Mouse (Mus musculus) common myeloid progenitor, adult 5-6 weeks (primary cell): ENCODE measurements around the gene Fbln1. TPM values are rescaled to one million over a fixed set of nuclear protein-coding genes. Genes with fewer than 3 reads are reported as not detected.

Source experiments
- ATAC-seq: replicated peaks from 2 replicates; pipeline ENCODE4 v1.8.0; 2016; ENCODE audit warnings: low read depth, mild to moderate bottlenecking, moderate TSS enrichment, inconsistent platforms; ENCODE audit not compliant: poor library complexity, severe bottlenecking
- total RNA-seq: library from RNA; stranded (forward); fragments of 200-1000, 187-1606 nt; gene quantifications from 2 replicates; pipeline ENCODE4 v1.2.3, GENCODE M21; 2017

Gene Fbln1
- total RNA-seq, 1 experiment from 2014 or later = 0.14 TPM

DNA sequence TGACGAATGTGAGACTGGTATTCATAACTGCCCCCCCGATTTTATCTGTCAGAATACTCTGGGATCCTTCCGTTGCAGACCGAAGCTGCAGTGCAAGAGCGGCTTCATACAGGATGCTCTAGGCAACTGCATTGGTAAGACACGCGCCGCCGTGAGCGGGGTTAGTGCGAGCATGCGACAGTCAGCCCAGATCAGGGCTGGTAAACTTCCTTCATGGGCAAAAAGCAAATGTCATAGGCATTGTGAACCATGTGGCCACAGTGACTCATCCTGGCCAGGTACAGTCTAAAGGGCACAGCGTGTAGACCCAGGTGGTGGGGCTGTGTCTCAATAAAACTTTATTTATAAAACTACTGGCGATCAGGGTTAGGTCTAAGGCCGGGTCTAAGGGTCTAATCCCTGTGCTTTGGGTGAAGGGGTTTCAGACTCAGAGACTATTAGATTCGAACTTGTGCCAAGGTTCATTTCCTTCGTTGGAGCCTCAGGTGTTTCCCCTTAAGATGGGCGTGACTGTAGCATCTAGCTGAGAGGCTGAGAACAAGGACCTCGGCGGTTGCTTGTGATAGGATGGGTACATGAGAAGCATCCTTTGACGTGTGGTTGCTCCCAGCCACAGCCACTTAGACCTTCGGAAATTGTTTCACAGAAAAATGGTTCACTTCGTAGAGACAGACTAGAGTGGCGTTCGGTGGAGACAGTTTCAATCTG, 26.9 kb downstream of the Fbln1 start:
- no peak for ATAC-seq

GRCm38 (mm10) chr15:85233251-85233611, 27.5 kb downstream of the Fbln1 start:
- no peak for ATAC-seq

- ATAC-seq = no peak
Measured at GRCm38 (mm10) chr15:85233690-85234089, 27.9 kb downstream of the Fbln1 start.

DNA sequence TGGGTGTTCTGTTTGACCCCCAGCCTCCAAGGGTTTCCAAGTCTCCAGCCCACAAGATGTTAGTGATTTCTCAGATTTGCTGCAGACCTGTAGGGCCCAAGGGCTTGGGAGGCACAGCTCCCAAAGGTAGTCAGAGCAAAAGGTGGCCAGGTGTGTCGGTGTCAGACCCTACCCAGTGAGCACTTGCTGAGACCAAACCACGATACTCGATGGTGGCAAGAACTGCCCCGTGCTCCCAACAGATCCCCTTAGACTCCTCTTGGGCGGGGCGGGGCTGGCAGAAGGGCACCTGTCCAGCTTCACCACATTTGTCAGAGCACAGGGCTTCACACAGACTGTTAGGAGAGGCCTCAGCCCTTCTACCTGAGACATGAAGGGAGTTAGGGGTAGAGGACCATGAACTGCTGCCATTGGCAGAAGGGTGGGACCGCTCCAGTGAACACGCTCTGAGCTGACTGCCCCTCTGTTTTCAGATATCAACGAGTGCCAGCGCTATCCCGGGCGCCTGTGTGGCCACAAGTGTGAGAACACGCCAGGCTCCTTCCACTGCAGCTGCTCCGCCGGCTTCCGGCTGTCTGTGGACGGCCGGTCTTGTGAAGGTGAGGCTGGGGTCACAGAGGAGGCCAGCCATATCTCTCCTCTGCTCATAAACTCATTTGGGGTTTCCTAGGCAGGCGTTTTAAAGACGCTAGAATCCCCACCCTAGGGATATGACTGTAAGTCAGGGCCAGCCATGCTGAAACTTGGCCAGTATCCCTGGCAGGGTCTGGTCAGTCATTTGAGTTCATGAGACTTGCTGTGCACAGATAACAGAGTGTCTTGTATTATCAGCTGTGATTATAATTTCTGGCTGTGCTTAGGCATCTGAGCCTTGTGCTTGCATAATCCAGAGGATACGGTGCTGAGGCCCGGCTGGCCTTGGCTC, 33.3 kb downstream of the Fbln1 start:
- no peak for ATAC-seq

DNA sequence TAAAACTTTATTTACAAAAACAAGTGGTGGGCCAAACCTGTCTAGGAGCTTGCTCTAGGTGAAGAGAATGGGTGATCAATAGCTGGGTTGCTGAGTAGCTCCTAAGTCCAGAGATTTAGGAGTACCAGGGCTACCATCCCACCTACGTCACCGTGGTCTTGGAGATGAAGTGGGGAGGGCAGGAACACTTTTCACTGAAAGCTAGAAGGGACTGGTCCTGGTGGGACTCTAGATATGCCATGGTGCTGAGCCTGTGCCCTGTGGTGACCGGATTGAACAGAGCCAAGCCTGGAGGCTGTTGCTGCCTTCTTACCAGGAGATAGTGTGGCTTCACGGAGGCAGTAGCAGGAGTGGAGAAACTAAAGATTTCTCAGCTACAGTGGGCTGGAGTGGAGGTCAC, 34.3 kb downstream of the Fbln1 start:
- ATAC-seq = no peak

DNA sequence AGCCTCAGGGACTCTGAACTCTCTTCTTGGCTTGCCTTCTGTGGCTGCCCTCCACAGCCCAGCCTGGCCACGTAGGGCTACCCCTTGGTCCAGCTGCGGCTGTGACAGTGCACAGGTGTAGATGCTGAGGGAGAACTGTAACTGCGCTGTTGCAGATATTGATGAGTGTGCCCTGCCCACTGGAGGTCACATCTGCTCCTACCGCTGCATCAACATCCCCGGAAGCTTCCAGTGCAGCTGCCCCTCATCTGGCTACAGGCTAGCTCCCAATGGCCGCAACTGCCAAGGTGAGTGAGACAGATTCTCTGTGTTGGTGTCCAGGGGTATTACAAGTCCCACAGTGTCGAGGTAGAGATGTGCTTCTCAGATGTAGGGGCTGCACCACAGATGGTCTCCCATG, 36.1 kb downstream of the Fbln1 start:
- no peak for ATAC-seq

- no peak for ATAC-seq
Measured at GRCm38 (mm10) chr15:85244414-85245161, 38.8 kb downstream of the Fbln1 start.

DNA sequence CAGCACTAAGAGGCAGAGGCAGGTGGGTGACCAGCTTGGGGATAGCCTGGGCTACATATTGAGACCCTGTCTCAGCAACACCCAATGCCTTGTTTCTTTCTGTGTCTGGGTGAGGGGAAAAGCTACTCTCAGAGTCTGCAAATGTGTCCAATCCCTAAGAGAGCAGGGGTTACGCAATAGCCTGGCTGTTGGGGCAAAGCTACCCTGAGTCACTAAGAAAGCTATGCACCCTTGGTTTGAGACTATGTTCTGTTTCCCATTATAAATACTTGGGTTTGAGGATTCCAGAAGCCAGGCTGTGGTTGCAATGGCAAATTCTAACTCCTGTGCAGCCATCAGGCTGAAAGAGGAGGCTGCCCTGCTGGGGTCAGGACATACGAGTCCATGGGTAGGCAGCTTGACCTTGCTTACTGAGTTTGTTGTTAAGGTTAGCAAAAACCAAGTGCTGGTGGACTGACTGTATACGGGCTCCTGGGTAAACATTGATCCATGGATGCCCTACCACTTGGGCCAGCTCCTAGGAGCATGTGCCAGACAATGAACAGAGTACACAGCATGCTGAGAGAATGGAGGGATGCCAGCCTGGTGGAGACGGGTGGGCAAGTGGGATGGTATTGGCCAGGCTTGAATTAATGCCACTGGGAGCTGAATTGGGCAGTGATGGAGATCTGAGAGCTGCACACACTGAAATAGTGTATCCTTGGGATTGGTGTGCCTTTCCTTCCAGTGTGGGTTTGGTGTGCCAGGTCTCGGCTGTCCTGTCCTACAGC, 39.7 kb downstream of the Fbln1 start:
- ATAC-seq = no peak

- ATAC-seq = no peak
Measured at GRCm38 (mm10) chr15:85246016-85246415, 40.3 kb downstream of the Fbln1 start.

GRCm38 (mm10) chr15:85246936-85247335, 41.2 kb downstream of the Fbln1 start:
- no peak for ATAC-seq

GRCm38 (mm10) chr15:85248311-85248710, 42.6 kb downstream of the Fbln1 start:
- no peak for ATAC-seq

- ATAC-seq = peak; percentile 40; the same call in 1 of the 2 replicates
Measured at GRCm38 (mm10) chr15:85249252-85249651, 43.5 kb downstream of the Fbln1 start.

DNA sequence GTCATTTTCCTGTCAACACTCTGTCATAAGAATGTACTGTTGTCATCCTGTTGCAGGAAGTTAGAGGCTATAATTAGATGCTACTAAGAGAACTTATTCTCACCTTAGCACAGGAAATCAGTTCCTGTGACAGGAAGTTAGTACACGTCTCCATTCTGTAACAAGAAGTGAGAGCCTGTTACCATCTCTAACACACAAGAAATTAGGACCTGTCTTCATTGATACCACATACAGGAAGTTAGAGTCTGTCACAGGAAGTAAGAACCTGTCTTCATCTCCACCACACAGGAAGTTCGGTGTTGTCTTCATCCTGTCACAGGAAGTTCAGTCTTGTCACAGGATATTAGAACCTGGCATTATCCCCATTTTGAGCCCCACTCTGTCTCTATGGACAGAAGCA, 44.7 kb downstream of the Fbln1 start:
- peak; percentile 45 for ATAC-seq

DNA sequence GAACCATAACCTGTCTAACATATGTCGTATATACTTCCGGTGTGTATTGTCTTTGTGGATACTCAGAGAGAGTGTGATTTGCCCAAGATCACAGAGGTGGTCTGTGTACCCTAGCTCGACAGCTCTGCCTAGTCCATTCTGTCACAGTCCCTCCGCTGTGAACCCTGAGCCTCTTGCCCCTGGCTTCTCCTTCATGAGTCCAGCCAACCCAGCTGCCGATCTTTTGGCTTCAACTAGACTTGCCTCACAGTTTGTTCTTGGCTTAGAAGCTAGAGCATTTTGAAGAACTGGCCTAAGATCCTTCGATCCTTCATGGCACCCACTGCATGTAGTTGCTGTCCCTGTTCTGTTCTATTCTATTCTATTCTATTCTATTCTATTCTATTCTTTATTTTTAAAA, 46.7 kb downstream of the Fbln1 start:
- ATAC-seq = no peak

DNA sequence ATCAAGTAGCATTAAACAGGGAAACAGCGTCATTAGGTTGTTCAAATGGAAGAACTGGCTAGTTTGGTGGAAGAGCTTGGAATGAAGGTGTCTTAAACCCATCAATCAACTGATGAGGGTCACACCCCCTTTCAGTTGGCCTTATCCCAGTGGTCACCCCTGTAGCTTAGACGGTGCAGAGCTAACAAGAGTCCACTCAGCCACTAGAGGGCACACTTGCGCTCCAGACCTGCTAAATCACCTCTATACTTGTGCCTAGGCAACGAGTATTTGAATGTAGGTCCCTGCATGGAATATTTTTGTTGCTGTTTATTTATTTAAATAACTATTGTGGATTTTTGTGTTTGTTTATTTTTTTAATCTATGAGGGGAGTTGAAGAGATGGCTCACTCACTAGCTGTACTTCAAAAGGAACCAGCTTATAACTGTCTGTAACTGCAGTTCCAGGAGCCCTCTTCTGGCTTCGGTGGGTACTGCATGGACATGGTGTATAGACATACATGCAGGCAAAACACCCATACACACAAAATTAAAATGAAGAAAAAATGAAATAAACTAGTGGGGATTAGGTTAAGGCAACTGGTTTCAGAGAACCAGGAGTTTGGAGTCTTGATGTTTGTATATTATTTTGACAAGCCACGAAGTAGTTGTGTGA, 52.2 kb downstream of the Fbln1 start:
- 0 out of 2 replicates have a peak, but pooled peaks have one; percentile 45 for ATAC-seq

DNA sequence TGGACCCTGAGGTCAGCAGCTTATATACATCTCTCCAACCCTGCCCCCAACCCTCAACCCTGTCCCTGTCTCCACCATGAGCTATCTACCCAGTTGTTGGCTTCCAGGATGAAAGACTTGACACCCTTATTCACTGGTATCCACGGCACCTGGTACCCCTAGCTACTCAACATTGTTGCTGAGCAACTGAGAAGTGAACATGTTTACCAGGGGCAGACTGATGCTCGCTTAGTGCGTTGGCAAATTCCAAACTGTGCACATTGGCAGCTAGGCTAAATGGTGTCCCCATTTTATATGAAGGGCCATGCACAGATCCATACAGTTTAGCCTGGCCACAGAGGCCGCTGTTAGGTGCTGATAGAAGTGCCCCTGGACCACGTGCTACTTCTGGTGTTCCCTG, 57.1 kb downstream of the Fbln1 start:
- ATAC-seq = no peak

GRCm38 (mm10) chr15:85266729-85267434, 61.1 kb downstream of the Fbln1 start:
- ATAC-seq = peak; percentile 66; the same call in 1 of the 2 replicates

- ATAC-seq = no peak
Measured at GRCm38 (mm10) chr15:85267891-85268290, 62.1 kb downstream of the Fbln1 start.

DNA sequence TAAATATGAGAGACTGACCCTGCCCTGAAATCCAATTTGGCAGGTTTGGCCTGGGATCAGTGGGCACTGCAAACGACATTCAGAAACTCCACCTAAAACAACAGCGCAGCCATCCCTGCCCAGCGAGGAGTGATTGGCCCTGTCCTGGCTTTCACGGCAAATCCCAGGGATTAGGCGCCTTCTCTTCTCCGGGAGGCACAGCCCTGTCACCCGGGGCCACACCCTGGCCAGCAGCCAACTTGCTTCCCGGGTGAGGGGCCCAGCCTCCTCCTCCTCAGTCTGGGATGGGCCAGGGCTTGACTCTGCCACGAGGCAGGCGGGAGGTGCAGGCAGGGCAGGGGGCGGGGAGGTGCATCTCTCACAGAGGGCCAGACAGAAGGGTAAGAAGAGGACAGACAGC, 67.2 kb downstream of the Fbln1 start:
- no peak for ATAC-seq
